Mouse (Mus musculus) heart, postnatal 0 days (tissue): Measurements from ENCODE around the gene Lad1. TPM values are rescaled to one million over a fixed set of nuclear protein-coding genes. Genes with fewer than 3 reads are reported as not detected.

ENCODE experiments used
- ATAC-seq: fragments of 200-750 bp; cut with Nextera tagmentation; 2 replicates; pipeline ENCODE4 v1.8.0; 2017; ENCODE audit warnings: low read depth, moderate number of reproducible peaks, moderate library complexity; ENCODE audit not compliant: insufficient read depth
- DNase-seq: peaks from one replicate; pipeline ENCODE4 v3.0.0-alpha.2; 2016; ENCODE audit warnings: low spot score
- H3K27ac ChIP-seq: fragments of 300-500 bp; sonication (generic); 2 replicates; pipeline ENCODE4 v1.5.1; 2014; ENCODE audit warnings: low read depth, mild to moderate bottlenecking
- H3K27me3 ChIP-seq: fragments of 300-500 bp; sonication (generic); 2 replicates; pipeline ENCODE4 v1.6.1; 2014; ENCODE audit warnings: low read length, mixed read lengths; ENCODE audit not compliant: control insufficient read depth, insufficient read depth
- H3K36me3 ChIP-seq: fragments of 300-500 bp; sonication (generic); replicated peaks from 2 replicates; pipeline ENCODE4 v1.6.1; 2014; ENCODE audit warnings: low read length, mixed read lengths; ENCODE audit not compliant: control insufficient read depth, insufficient read depth
- H3K4me1 ChIP-seq: fragments of 300-500 bp; sonication (generic); 2 replicates; pipeline ENCODE4 v1.6.1; 2014; ENCODE audit warnings: antibody characterized with exemption; ENCODE audit not compliant: control insufficient read depth, insufficient read depth
- H3K4me2 ChIP-seq: fragments of 300-500 bp; sonication (generic); 2 replicates; pipeline ENCODE4 v1.6.1; 2014; ENCODE audit warnings: low read depth, mild to moderate bottlenecking, low read length, moderate library complexity
- H3K4me3 ChIP-seq: fragments of 300-500 bp; sonication (generic); 2 replicates; pipeline ENCODE4 v1.5.1; 2014; ENCODE audit warnings: low read depth, low read length
- H3K9ac ChIP-seq: fragments of 300-500 bp; sonication (generic); replicated peaks from 2 replicates; pipeline ENCODE4 v1.6.1; 2014; ENCODE audit warnings: low read depth, low read length, mixed read lengths
- H3K9me3 ChIP-seq: fragments of 300-500 bp; sonication (generic); replicated peaks from 2 replicates; pipeline ENCODE4 v1.6.1; 2016; ENCODE audit warnings: low read length; ENCODE audit not compliant: control insufficient read depth
- CTCF ChIP-seq: IDR thresholded peaks from 2 replicates; pipeline ENCODE4 v1.5.1; 2016; ENCODE audit warnings: antibody characterized with exemption, control low read depth, low read depth
- EP300 ChIP-seq: IDR thresholded peaks from 2 replicates; pipeline ENCODE4 v1.6.1; 2016; ENCODE audit warnings: antibody characterized with exemption, low read depth
- WGBS: fragments of 180-500 bp; shearing (Covaris S2); extraction: QIAGEN DNeasy Blood & Tissue Kit; methylation state at CpG from one replicate; pipeline ENCODE4 v1.1.7; 2014; 5-methylcytosine and 5-hydroxymethylcytosine counted together
- polyA plus RNA-seq: library from polyadenylated mRNA; unstranded; fragments of >200 nt; fragmentation: Nextera tagmentation; extraction: Ambion mirVana; gene quantifications from 2 replicates; pipeline ENCODE4 v1.2.1, GENCODE M21; 2015
- total RNA-seq: library from RNA; depleted of rRNA; stranded (reverse); fragments of >200 nt; gene quantifications from 2 replicates; pipeline ENCODE4 v1.2.3, GENCODE M21; 2014; ENCODE audit warnings: low replicate concordance

Lad1 gene
- total and polyA plus RNA-seq, 2 experiments from 2014 or later: 11.1 to 32.9 TPM

DNA sequence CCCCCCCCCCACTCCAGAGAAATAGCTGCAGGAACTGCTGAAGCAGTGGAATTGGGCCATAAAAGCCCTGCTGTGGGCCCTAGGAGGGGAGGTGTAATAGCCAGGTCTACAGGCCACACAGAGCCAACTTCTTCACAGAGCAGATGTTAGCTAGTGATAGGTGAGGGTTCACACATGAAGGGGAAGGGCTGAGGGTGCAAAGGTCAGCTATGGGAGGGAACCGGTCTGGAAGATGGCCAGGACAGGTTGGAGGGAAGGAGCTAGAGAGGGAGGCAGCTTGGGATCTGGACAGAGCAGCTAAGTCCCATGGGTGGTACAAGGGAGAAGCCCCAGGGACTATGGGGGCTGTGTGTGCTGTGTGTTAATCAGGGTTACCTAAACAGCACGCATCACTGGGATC, 8.2 kb upstream of the Lad1 start:
- ATAC-seq (no peak), DNase-seq (no peak)
- Histone ChIP-seq H3K36me3 (peaks cover 42% of the 10 kb centered on the region), H3K4me3 (no peak overlapping the region), H3K9me3 (no peaks in the 10 kb centered on the region), H3K27me3 (no peaks in the 10 kb centered on the region), H3K9ac (no peak overlapping the region), H3K4me1 (peaks cover 21% of the 10 kb centered on the region), H3K4me2 (no peak overlapping the region), H3K27ac (peak overlapping the region; percentile 7; the same call in 1 of the 2 replicates)
- WGBS: 58% methylated on average over 2 of the region's 2 CpGs
- TF ChIP-seq EP300: no peak
- TF ChIP-seq CTCF: no peak

DNA sequence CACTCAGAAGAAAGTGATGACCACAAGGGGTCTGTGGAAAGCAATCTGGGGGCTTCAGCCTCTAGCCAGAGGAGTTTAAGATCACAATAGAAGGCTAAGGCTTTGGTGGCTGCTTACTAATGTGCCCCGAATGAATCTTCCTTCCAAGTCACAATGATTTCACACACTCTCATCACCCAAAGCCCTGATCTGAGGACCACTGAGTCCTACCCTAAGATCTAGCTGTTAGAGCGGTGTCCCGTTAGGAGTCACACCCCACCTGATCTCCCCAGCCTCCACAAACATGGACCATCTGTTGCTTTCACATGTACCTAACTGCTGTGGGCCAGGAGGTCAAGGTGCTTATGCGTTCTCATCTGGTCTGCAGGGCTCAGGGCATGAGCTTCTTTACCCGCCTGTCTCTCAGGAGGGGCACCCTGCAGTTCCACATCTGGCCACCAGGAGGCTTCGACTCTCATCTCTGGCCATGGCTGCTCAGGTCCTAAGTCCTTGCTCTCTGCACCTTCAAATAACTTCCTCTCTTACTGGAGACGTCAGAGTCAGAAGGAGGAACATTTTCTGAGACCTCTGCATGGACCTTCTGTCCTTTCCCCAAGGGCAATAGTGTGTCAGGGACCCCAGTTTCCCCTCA, 7.3 kb upstream of the Lad1 start:
- 24% methylated on average over 7 of the region's 7 CpGs for WGBS
- Histone ChIP-seq H3K4me1 (peaks cover 21% of the 10 kb centered on the region), H3K4me2 (no peak overlapping the region), H3K36me3 (peaks cover 34% of the 10 kb centered on the region), H3K4me3 (no peak overlapping the region), H3K9me3 (no peaks in the 10 kb centered on the region), H3K27me3 (no peaks in the 10 kb centered on the region), H3K27ac (peak overlapping the region; percentile 87), H3K9ac (no peak overlapping the region)
- peak; percentile 76 for DNase-seq
- TF ChIP-seq EP300: no peak
- TF ChIP-seq CTCF: peak; percentile 94
- ATAC-seq: peak; percentile 39; the same call in 1 of the 2 replicates

GRCm38 (mm10) chr1:135812205-135812604, 6.2 kb upstream of the Lad1 start:
- peaks cover 34% of the 10 kb centered on the region for H3K36me3 ChIP-seq
- no peak for DNase-seq
- H3K27ac ChIP-seq: peak overlapping the region; percentile 87
- H3K4me2 ChIP-seq: no peak overlapping the region
- peaks cover 21% of the 10 kb centered on the region for H3K4me1 ChIP-seq
- 25% methylated on average over 3 of the region's 3 CpGs for WGBS
- H3K9me3 ChIP-seq: no peaks in the 10 kb centered on the region
- H3K9ac ChIP-seq: no peak overlapping the region
- ATAC-seq: peak; percentile 20
- H3K27me3 ChIP-seq: 0 out of 2 replicates have a peak, but pooled peaks cover 5% of the 10 kb centered on the region
- TF ChIP-seq EP300 (0 out of 2 replicates have a peak, but pooled peaks have one; percentile 28), CTCF (no peak)
- no peak overlapping the region for H3K4me3 ChIP-seq

GRCm38 (mm10) chr1:135812618-135813017, 5.8 kb upstream of the Lad1 start:
- WGBS: 9% methylated on average over 2 of the region's 2 CpGs
- H3K4me2 ChIP-seq: no peak overlapping the region
- H3K9ac ChIP-seq: no peak overlapping the region; the same call in 1 of the 2 replicates
- H3K36me3 ChIP-seq: peaks cover 32% of the 10 kb centered on the region
- H3K9me3 ChIP-seq: no peaks in the 10 kb centered on the region
- ATAC-seq (peak; percentile 34), DNase-seq (no peak)
- H3K4me1 ChIP-seq: peaks cover 21% of the 10 kb centered on the region
- no peak for TF ChIP-seq CTCF
- TF ChIP-seq EP300: no peak
- H3K27me3 ChIP-seq: 0 out of 2 replicates have a peak, but pooled peaks cover 7% of the 10 kb centered on the region
- H3K4me3 ChIP-seq: no peak overlapping the region
- peak overlapping the region; percentile 87 for H3K27ac ChIP-seq

GRCm38 (mm10) chr1:135813071-135813470, 5.3 kb upstream of the Lad1 start:
- no peak overlapping the region; the same call in 1 of the 2 replicates for H3K9ac ChIP-seq
- no peak overlapping the region for H3K4me3 ChIP-seq
- ATAC-seq (peak; percentile 18), DNase-seq (no peak)
- peaks cover 28% of the 10 kb centered on the region for H3K36me3 ChIP-seq
- peaks cover 10% of the 10 kb centered on the region; the same call in 1 of the 2 replicates for H3K27me3 ChIP-seq
- peaks cover 21% of the 10 kb centered on the region for H3K4me1 ChIP-seq
- peak overlapping the region; percentile 87 for H3K27ac ChIP-seq
- H3K4me2 ChIP-seq: no peak overlapping the region
- no peaks in the 10 kb centered on the region for H3K9me3 ChIP-seq
- WGBS: 36% methylated on average over 4 of the region's 4 CpGs
- TF ChIP-seq EP300 (no peak; the same call in 1 of the 2 replicates), CTCF (no peak)
